Mouse (Mus musculus) midbrain, embryonic 15.5 days (tissue): ENCODE results near the gene Pkd2l1. TPM values are rescaled to one million over a fixed set of nuclear protein-coding genes. Genes with fewer than 3 reads are reported as not detected.

Experiments used
- ATAC-seq: fragments of 200-750 bp; cut with Nextera tagmentation; replicated peaks from 2 replicates; pipeline ENCODE4 v1.8.0; 2017; ENCODE audit warnings: moderate TSS enrichment
- H3K27ac ChIP-seq: fragments of 300-500 bp; sonication (generic); 2 replicates; pipeline ENCODE4 v1.5.1; 2015; ENCODE audit warnings: mild to moderate bottlenecking, inconsistent platforms
- H3K27me3 ChIP-seq: fragments of 300-500 bp; sonication (generic); replicated peaks from 2 replicates; pipeline ENCODE4 v1.6.1; 2015; ENCODE audit warnings: inconsistent platforms
- H3K36me3 ChIP-seq: fragments of 300-500 bp; sonication (generic); replicated peaks from 2 replicates; pipeline ENCODE4 v1.6.1; 2015; ENCODE audit warnings: inconsistent platforms
- H3K4me1 ChIP-seq: fragments of 300-500 bp; sonication (generic); 2 replicates; pipeline ENCODE4 v1.6.1; 2015; ENCODE audit warnings: inconsistent platforms
- H3K4me2 ChIP-seq: fragments of 300-500 bp; sonication (generic); 2 replicates; pipeline ENCODE4 v1.6.1; 2015; ENCODE audit warnings: inconsistent platforms, mild to moderate bottlenecking, moderate library complexity
- H3K4me3 ChIP-seq: fragments of 300-500 bp; sonication (generic); 2 replicates; pipeline ENCODE4 v1.5.1; 2015; ENCODE audit warnings: mild to moderate bottlenecking, inconsistent platforms
- H3K9ac ChIP-seq: fragments of 300-500 bp; sonication (generic); 2 replicates; pipeline ENCODE4 v1.6.1; 2015; ENCODE audit warnings: mild to moderate bottlenecking, inconsistent platforms
- H3K9me3 ChIP-seq: fragments of 300-500 bp; sonication (generic); 2 replicates; pipeline ENCODE4 v1.6.1; 2016; ENCODE audit warnings: inconsistent platforms
- WGBS: fragments of 180-500 bp; shearing (Covaris S2); methylation state at CpG from one replicate; pipeline ENCODE4 v1.1.7; 2015; ENCODE audit warnings: mixed read lengths; 5-methylcytosine and 5-hydroxymethylcytosine counted together
- polyA plus RNA-seq: library from polyadenylated mRNA; unstranded; fragments of >200 nt; fragmentation: Nextera tagmentation; extraction: Ambion mirVana; gene quantifications from 2 replicates; pipeline ENCODE4 v1.2.1, GENCODE M21; 2015

The Pkd2l1 gene
- polyA plus RNA-seq: 0.06 TPM in 2 replicates

DNA sequence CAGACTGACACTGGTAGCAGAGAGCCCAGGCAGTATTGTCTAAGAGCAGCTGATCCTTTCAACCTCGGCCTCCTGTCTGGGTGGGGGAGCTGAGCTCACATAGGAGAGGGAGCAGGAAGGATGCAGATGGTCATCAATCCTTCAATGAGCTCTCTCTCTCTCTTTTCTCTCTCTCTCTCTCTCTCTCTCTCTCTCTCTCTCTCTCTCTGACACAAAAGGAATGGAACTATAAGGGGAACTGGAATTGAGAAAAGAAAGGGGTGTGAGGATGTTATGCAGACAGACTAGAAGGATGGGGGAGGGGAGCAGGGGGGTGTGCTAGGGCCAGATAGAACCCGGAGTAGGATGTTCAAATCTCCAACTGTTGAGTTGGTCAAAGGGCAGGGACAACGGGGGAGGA lies at the start of gene Pkd2l1:
Gene Pkd2l1 (minus strand): TSS at position 101 of the 400 bp plus-strand sequence.
- H3K4me3 ChIP-seq: no peak within 1 kb of the TSS
- no peak within 1 kb of the TSS for H3K27ac ChIP-seq
- no peaks in the 10 kb centered on the region for H3K36me3 ChIP-seq
- no peak within 1 kb of the TSS for H3K4me2 ChIP-seq
- H3K9me3 ChIP-seq: no peaks in the 10 kb centered on the region
- no peaks in the 10 kb centered on the region for H3K4me1 ChIP-seq
- ATAC-seq: no peak
- H3K27me3 ChIP-seq: no peaks in the 10 kb centered on the region
- 40% methylated on average over 3 of the region's 3 CpGs for WGBS
- H3K9ac ChIP-seq: no peak within 1 kb of the TSS

DNA sequence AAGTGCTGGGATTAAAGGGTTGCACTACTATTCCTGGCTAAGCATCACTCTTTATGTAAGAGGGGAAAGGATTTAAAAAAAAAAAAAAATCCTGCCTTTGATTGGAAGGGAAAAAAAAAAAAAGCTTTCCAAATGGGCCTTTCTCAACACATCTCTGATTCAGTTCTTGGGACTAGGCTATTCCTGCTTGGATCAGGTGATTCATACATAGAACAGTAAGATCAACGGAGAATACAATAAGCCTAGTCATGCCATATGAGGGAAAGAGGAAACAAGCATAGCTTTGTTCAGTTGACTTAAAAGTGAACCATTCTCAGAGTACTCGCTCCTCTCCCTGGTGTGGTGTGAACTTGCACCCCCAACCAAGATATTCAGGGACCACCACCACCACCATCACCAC lies 46.7 kb upstream of the Pkd2l1 start:
- Histone ChIP-seq H3K9me3 (no peaks in the 10 kb centered on the region), H3K27me3 (no peaks in the 10 kb centered on the region), H3K4me1 (no peaks in the 10 kb centered on the region), H3K4me2 (no peak overlapping the region), H3K27ac (no peak overlapping the region), H3K4me3 (no peak overlapping the region), H3K9ac (no peak overlapping the region), H3K36me3 (no peaks in the 10 kb centered on the region)
- no peak for ATAC-seq
- WGBS: 80% methylated on average over 2 of the region's 2 CpGs

- H3K27ac ChIP-seq: peak overlapping the region; percentile 48
- H3K9me3 ChIP-seq: no peaks in the 10 kb centered on the region
- no peaks in the 10 kb centered on the region for H3K27me3 ChIP-seq
- ATAC-seq: peak; percentile 56; the same call in 1 of the 2 replicates
- WGBS: 18% methylated on average over 19 of the region's 19 CpGs
- no peaks in the 10 kb centered on the region for H3K36me3 ChIP-seq
- peak overlapping the region; percentile 31 for H3K4me3 ChIP-seq
- peak overlapping the region; percentile 51 for H3K4me2 ChIP-seq
- H3K9ac ChIP-seq: no peak overlapping the region
- H3K4me1 ChIP-seq: no peaks in the 10 kb centered on the region
These were observed 45.3 kb upstream of the Pkd2l1 start for GRCm38 (mm10) chr19:44237471-44238006.

DNA sequence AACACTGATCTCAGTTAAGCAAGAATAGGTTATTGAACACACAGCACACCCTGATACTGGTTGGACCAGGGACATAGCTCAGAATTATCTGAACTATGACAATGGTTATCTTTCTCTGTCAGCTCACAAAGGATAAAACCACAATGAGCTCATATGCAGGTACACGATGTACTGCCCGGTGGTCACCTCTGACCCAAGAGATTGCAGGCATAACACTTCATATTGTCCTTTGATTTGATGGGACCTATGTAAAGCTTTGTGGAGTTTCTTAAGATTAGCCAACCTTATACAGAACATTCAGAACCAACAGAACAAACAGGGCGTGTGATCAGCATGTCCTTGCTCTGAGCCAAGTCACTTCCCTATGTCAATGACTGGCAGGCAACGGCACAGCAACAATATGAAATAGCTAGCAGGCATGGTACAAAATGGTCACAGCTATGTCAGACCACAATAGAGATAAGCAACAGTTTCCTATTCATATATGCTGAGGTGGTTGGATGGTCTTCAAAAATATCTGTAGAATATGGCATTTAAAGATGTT lies 39.4 kb upstream of the Pkd2l1 start:
- H3K4me2 ChIP-seq: no peak overlapping the region
- H3K4me1 ChIP-seq: no peaks in the 10 kb centered on the region
- 93% methylated on average over 4 of the region's 4 CpGs for WGBS
- H3K9me3 ChIP-seq: no peaks in the 10 kb centered on the region
- H3K27me3 ChIP-seq: no peaks in the 10 kb centered on the region
- ATAC-seq: no peak
- no peak overlapping the region for H3K27ac ChIP-seq
- H3K36me3 ChIP-seq: no peaks in the 10 kb centered on the region
- no peak overlapping the region for H3K9ac ChIP-seq
- H3K4me3 ChIP-seq: no peak overlapping the region

DNA sequence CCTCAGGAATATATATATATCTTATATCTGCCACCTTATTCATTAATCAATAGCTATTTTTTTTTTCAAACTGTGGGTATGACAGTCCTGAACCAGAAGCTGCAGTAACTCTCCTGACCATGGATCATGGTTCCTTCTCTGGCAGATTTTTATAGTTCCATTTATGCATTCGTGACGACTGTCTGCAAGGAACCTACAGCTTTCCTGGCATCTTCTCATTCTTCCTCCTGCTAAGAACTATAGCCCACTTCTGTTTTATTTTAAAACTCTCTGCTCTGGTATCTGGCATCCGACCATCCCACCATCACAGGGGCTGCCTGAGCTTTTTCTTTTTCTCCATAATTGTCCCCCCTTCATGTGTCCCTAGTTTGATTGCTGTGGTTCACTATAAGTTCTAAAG lies 38.0 kb upstream of the Pkd2l1 start:
- Histone ChIP-seq H3K4me2 (no peak overlapping the region), H3K4me3 (no peak overlapping the region), H3K36me3 (no peaks in the 10 kb centered on the region), H3K9ac (no peak overlapping the region), H3K9me3 (no peaks in the 10 kb centered on the region), H3K27ac (no peak overlapping the region), H3K27me3 (no peaks in the 10 kb centered on the region), H3K4me1 (no peaks in the 10 kb centered on the region)
- no peak for ATAC-seq
- WGBS: 75% methylated on average over 3 of the region's 3 CpGs

DNA sequence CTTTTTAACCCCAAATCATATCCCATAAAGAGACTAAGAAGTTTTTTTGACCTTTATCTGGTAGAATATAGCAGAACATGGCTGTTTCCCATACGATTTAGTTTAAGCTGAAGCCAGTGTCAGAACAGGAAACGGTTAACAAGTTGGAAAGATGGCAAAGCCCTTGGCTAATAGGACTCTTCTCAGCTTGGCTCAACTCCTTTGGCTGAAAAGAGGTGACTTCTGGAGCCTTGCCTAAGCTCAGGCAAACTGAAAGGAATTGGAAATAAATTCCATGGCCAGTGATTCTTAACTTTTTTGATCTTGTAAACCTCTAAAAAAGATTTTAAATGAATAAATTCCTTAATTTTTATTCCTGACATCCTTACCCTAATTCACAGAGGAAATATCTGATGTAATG lies 37.5 kb upstream of the Pkd2l1 start:
- ATAC-seq: no peak
- 82% methylated on average over 2 of the region's 2 CpGs for WGBS
- H3K4me3 ChIP-seq: no peak overlapping the region

GRCm38 (mm10) chr19:44225728-44226127 lies 33.5 kb upstream of the Pkd2l1 start:
- Histone ChIP-seq H3K4me1 (no peaks in the 10 kb centered on the region), H3K9ac (no peak overlapping the region), H3K4me2 (no peak overlapping the region), H3K9me3 (no peaks in the 10 kb centered on the region), H3K36me3 (no peaks in the 10 kb centered on the region), H3K27me3 (no peaks in the 10 kb centered on the region), H3K27ac (no peak overlapping the region), H3K4me3 (no peak overlapping the region)
- 95% methylated on average over 5 of the region's 5 CpGs for WGBS
- ATAC-seq: no peak

More for the DNA sequence above, 37.5 kb upstream of the Pkd2l1 start:
- no peak overlapping the region for H3K27ac ChIP-seq
- no peak overlapping the region for H3K9ac ChIP-seq
- H3K9me3 ChIP-seq: no peaks in the 10 kb centered on the region
- H3K36me3 ChIP-seq: no peaks in the 10 kb centered on the region
- no peaks in the 10 kb centered on the region for H3K27me3 ChIP-seq
- H3K4me2 ChIP-seq: no peak overlapping the region
- H3K4me1 ChIP-seq: no peaks in the 10 kb centered on the region

GRCm38 (mm10) chr19:44217958-44218525 lies 25.8 kb upstream of the Pkd2l1 start:
- Histone ChIP-seq H3K4me2 (no peak overlapping the region), H3K36me3 (no peaks in the 10 kb centered on the region), H3K27me3 (no peaks in the 10 kb centered on the region), H3K4me1 (no peaks in the 10 kb centered on the region), H3K27ac (no peak overlapping the region), H3K4me3 (no peak overlapping the region), H3K9me3 (no peaks in the 10 kb centered on the region), H3K9ac (no peak overlapping the region)
- ATAC-seq: no peak
- WGBS: 79% methylated on average over 3 of the region's 3 CpGs

- Histone ChIP-seq H3K27me3 (no peaks in the 10 kb centered on the region), H3K4me1 (no peaks in the 10 kb centered on the region), H3K4me2 (no peak overlapping the region), H3K9ac (no peak overlapping the region), H3K27ac (no peak overlapping the region), H3K9me3 (no peaks in the 10 kb centered on the region), H3K36me3 (no peaks in the 10 kb centered on the region), H3K4me3 (no peak overlapping the region)
- no peak for ATAC-seq
- 80% methylated on average over 12 of the region's 12 CpGs for WGBS
These were observed 23.0 kb upstream of the Pkd2l1 start for GRCm38 (mm10) chr19:44215255-44215654.

DNA sequence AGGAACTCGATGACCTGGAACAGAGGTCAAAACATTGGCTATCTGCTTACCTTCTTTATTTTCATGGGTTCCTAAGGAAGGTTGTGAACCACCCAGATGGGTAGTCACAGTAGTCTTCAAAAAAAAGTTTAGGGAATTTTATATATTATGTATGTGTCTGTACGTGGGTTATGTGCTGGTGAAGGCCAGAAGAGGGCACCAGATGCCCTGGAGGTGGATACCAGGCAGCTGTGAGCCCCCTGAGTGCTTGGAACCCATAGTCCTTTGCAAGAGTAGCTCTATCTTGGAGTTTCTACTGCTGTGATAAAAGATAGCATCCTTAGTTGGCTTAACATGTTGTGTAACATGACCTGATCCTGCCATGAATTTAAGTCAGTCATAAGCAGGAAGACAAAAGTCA lies 14.8 kb upstream of the Pkd2l1 start:
- H3K9me3 ChIP-seq: no peaks in the 10 kb centered on the region
- no peak overlapping the region for H3K9ac ChIP-seq
- WGBS: 80% methylated on average over 2 of the region's 2 CpGs
- H3K27ac ChIP-seq: no peak overlapping the region
- no peak overlapping the region for H3K4me2 ChIP-seq
- H3K36me3 ChIP-seq: no peaks in the 10 kb centered on the region
- no peaks in the 10 kb centered on the region for H3K4me1 ChIP-seq
- H3K4me3 ChIP-seq: no peak overlapping the region
- no peak for ATAC-seq
- H3K27me3 ChIP-seq: no peaks in the 10 kb centered on the region

- no peak for ATAC-seq
- no peak within 1 kb of the TSS for H3K4me3 ChIP-seq
- H3K27ac ChIP-seq: no peak within 1 kb of the TSS
- no peaks in the 10 kb centered on the region for H3K9me3 ChIP-seq
- H3K9ac ChIP-seq: no peak within 1 kb of the TSS
- 95% methylated on average over 9 of the region's 9 CpGs for WGBS
- H3K4me2 ChIP-seq: no peak within 1 kb of the TSS
- H3K27me3 ChIP-seq: no peaks in the 10 kb centered on the region
- no peaks in the 10 kb centered on the region for H3K4me1 ChIP-seq
- no peaks in the 10 kb centered on the region for H3K36me3 ChIP-seq
These were observed 10.8 kb upstream of the Pkd2l1 start, which contains the start of gene Scd3 for GRCm38 (mm10) chr19:44203015-44203564. Gene Scd3, plus strand, starts transcription at chr19:44203269.

DNA sequence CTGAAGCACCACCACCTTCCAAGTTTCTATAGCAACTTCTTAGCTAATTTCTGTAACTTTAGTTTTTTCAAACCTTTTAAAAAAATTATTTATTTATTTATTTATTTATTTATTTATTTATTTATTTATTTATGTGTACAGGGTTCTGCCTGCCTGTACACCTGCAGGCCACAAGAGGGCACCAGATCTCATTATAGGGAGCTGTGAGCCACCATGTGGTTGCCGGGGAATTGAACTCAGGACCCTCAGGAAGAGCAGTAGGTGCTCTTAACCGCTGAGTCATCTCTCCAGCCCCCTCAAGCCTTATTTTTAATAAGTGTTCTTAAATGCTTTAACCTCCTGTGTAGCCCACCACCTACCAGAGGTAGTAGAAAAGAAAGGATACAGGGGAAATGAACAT lies 6.7 kb upstream of the Pkd2l1 start:
- H3K27ac ChIP-seq: no peak overlapping the region
- H3K4me1 ChIP-seq: no peaks in the 10 kb centered on the region
- no peak overlapping the region for H3K4me2 ChIP-seq
- H3K27me3 ChIP-seq: no peaks in the 10 kb centered on the region
- H3K4me3 ChIP-seq: no peak overlapping the region
- H3K9me3 ChIP-seq: no peaks in the 10 kb centered on the region
- 81% methylated on average over 2 of the region's 2 CpGs for WGBS
- no peaks in the 10 kb centered on the region for H3K36me3 ChIP-seq
- no peak for ATAC-seq
- no peak overlapping the region for H3K9ac ChIP-seq

DNA sequence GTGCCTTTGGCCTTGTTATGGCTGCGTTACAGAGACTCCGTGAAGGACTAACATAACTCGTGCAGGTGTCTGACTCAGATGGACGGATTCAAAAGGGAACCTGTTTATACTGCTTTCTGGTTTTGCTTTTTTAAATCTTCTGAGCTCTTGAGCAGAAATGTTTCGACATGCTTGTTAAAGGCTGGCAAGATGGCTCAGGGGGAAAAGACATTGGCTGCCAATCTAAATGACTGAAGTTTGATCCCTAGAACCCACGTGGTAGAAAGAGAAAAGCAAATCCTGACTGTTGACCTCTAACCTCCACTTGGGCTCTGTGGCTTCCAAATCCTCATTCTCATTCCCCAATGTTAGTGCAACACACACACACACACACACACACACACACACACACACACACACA lies 6.3 kb upstream of the Pkd2l1 start:
- no peak overlapping the region for H3K27ac ChIP-seq
- H3K4me1 ChIP-seq: no peaks in the 10 kb centered on the region
- no peaks in the 10 kb centered on the region for H3K27me3 ChIP-seq
- no peak overlapping the region for H3K9ac ChIP-seq
- no peak for ATAC-seq
- H3K36me3 ChIP-seq: no peaks in the 10 kb centered on the region
- H3K9me3 ChIP-seq: no peaks in the 10 kb centered on the region
- 91% methylated on average over 6 of the region's 6 CpGs for WGBS
- no peak overlapping the region for H3K4me3 ChIP-seq
- H3K4me2 ChIP-seq: no peak overlapping the region
